Mouse (Mus musculus): Measurements from ENCODE around the gene Tube1. TPM values are rescaled to one million over a fixed set of nuclear protein-coding genes. Genes with fewer than 3 reads are reported as not detected.

Tube1 gene
- total RNA-seq (2012; rRNA removed) (8.4 and 11.7 TPM in 2 replicates), total RNA-seq (2014; rRNA removed) (16.1 and 16.7 TPM in 2 replicates), polyA plus RNA-seq (2012; ENCODE audit: insufficient read length, low read depth) (13.3 and 14.6 TPM in 2 replicates)

DNA sequence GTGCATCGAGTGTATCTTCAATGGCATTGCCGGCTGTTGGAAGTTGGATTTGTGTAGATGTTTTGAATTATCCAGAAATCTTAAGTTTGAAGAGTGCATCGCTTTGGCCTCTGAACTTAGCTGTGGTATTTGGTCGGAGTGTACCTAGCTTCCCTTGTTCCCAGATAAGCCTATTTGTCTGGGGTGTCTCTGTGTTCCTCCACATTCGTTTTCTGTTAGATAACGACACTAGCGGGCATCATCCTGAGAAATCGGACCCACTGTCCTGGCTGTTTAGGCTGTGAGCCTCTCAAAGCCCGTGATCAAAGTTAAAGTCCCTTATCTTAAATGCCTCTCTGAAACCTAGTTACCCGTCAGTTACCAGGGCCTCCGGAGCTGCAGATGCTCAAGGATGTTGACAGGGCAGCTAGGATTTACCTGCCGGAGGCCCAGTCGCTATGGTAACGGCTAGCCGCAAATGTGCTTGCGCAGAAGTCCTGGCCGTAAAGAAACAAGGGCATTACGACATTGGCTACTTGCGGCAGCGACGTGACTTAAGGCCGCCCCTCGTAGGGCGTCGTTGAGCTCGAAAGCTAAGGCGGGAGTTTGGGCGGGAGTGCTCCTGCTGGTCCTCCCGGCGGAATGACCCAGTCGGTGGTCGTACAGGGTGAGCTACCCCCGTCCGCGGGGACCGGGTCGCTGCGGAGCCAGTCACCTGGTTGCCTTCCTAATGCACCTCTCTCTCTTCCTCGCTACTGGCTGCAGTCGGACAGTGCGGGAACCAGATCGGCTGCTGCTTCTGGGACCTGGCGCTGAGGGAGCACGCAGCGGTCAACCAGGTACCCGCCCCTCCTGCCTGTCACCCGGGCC lies at the start of gene Tube1, which contains the start of gene Fam229b:
Tube1 (plus strand) TSS at position 515 of the 849 bp plus-strand sequence.
Fam229b (minus strand) TSS at position 453 of the 849 bp plus-strand sequence.
- peak within 1 kb of the TSS; percentile 42; the same call in 1 of the 2 replicates for H3K9ac ChIP-seq (ENCODE audit: insufficient read depth, low read depth)
- peak within 1 kb of the TSS; percentile 79 to 89 (median 81) for H3K4me3 ChIP-seq (replicated peaks in 1 of 3; ENCODE audit: low read depth in 2 of 3, low read length in 2 of 3, poor library complexity in 1 of 3)
- H3K36me3 ChIP-seq (replicated peaks in 1 of 2; ENCODE audit: control insufficient read depth in 1 of 2, insufficient read depth in 1 of 2, low read length in 1 of 2), result peaks cover 12 to 31% of the 10 kb centered on the region in 2 experiments
- peaks cover 0 to 16% of the 10 kb centered on the region in 2 experiments; a peak in 2 of 4 replicates for H3K4me1 ChIP-seq (ENCODE audit: control insufficient read depth in 1 of 2, insufficient read depth in 2 of 2)
- no peaks in the 10 kb centered on the region for H3K9me3 ChIP-seq (replicated peaks; ENCODE audit: low read length)
- peak within 1 kb of the TSS; percentile 61 for H3K4me2 ChIP-seq (ENCODE audit: insufficient read depth, low read depth, poor library complexity, severe bottlenecking)
- TF ChIP-seq POLR2AphosphoS2 (IDR thresholded peaks at IDR 0.05; ENCODE audit: low read depth, low read length) (peak; percentile 52; the same call in 1 of the 2 replicates), TCF12 (IDR thresholded peaks at IDR 0.05; ENCODE audit: low read depth, low read length) (peak; percentile 76), ELF1 (IDR thresholded peaks at IDR 0.05; ENCODE audit: low read depth, low read length) (0 out of 2 replicates have a peak, but pooled peaks have one; percentile 43), CTCF (conservative IDR thresholded peaks at IDR 0.05 in 1 of 2, IDR thresholded peaks at IDR 0.05 in 1 of 2; ENCODE audit: low read depth in 2 of 2, low read length in 2 of 2) (no peak), KAT2A (IDR thresholded peaks at IDR 0.05; ENCODE audit: insufficient replicate concordance, low read length) (no peak; the same call in 1 of the 2 replicates), ZMIZ1 (IDR thresholded peaks at IDR 0.05; ENCODE audit: low read depth, low read length) (peak; percentile 83; the same call in 1 of the 2 replicates), HCFC1 (IDR thresholded peaks at IDR 0.05; ENCODE audit: low read depth, low read length) (peak; percentile 82), SMC3 (IDR thresholded peaks at IDR 0.05; ENCODE audit: low read depth, low read length) (no peak), ZNF384 (IDR thresholded peaks at IDR 0.05; ENCODE audit: low read depth, low read length) (no peak), MXI1 (IDR thresholded peaks at IDR 0.05; ENCODE audit: low read depth, low read length) (peak; percentile 93), TBP (conservative IDR thresholded peaks at IDR 0.05; ENCODE audit: low read depth, low read length) (peak; percentile 87; the same call in 1 of the 2 replicates), POLR2A (IDR thresholded peaks at IDR 0.05; ENCODE audit: low read depth, low read length) (peak; percentile 85), USF2 (conservative IDR thresholded peaks at IDR 0.05; ENCODE audit: low read depth, low read length) (no peak), MAX (IDR thresholded peaks at IDR 0.05; ENCODE audit: low read length) (peak; percentile 60; the same call in 1 of the 2 replicates), SIN3A (IDR thresholded peaks at IDR 0.05; ENCODE audit: low read length) (peak; percentile 70), NELFE (IDR thresholded peaks at IDR 0.05; ENCODE audit: low read depth, low read length) (peak; percentile 79), E2F4 (IDR thresholded peaks at IDR 0.05; ENCODE audit: insufficient replicate concordance, low read depth, low read length) (peak; percentile 61; the same call in 1 of the 2 replicates), NRF1 (IDR thresholded peaks at IDR 0.05; ENCODE audit: low read depth, low read length) (peak; percentile 80)
- no peak within 1 kb of the TSS for H3K27ac ChIP-seq (ENCODE audit: insufficient read depth, low read depth)
- dilution Hi-C loops (cut with MboI; ENCODE audit: extremely low pct_ligation_motif_present, extremely low pct_unique_long_range_greater_than_20kb, low sequenced_read_pairs), result no loop called here
- no peaks in the 10 kb centered on the region for H3K27me3 ChIP-seq (replicated peaks)
- H3K79me2 ChIP-seq (replicated peaks; ENCODE audit: control insufficient read depth, extremely low read depth, insufficient read depth, poor library complexity, severe bottlenecking), result peaks cover 8% of the 10 kb centered on the region
- in situ Hi-C loops (cut with MboI; ENCODE audit: low pct_ligation_motif_present, low pct_unique_long_range_greater_than_20kb, low sequenced_read_pairs), result no loop called here
- peak; percentile 96 for DNase-seq (ENCODE audit: extremely low read depth)

DNA sequence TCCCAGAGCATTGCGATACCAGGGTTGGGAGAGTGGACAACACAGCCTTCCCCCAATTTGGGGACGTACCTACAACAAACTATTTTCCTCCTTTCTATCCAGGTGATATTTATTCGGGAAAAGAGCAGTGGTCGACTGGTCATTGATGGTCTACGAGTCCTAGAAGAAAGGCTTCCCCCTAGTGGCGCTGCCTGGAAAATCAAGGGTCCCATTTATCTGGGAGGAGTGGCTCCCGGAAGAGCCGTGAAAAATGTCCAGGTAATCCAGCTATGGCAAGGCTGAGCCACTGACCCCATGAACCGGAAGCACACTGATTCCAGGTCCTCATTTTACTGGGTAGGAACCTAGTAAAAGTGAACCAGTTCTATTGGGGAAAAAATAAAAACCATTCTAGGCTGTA lies 36.8 kb upstream of the Tube1 start:
- H3K27ac ChIP-seq (ENCODE audit: insufficient read depth, low read depth), result no peak overlapping the region
- no peaks in the 10 kb centered on the region for H3K79me2 ChIP-seq (replicated peaks; ENCODE audit: control insufficient read depth, extremely low read depth, insufficient read depth, poor library complexity, severe bottlenecking)
- H3K9me3 ChIP-seq (replicated peaks; ENCODE audit: low read length), result no peaks in the 10 kb centered on the region
- H3K4me1 ChIP-seq (ENCODE audit: control insufficient read depth in 1 of 2, insufficient read depth in 2 of 2), result peaks cover 0 to 5% of the 10 kb centered on the region in 2 experiments; a peak in 1 of 4 replicates
- H3K9ac ChIP-seq (ENCODE audit: insufficient read depth, low read depth), result no peak overlapping the region
- no peak overlapping the region for H3K4me3 ChIP-seq (replicated peaks in 1 of 3; ENCODE audit: low read depth in 2 of 3, low read length in 2 of 3, poor library complexity in 1 of 3)
- peak; percentile 24 for DNase-seq (ENCODE audit: extremely low read depth)
- in situ Hi-C loops (cut with MboI; ENCODE audit: low pct_ligation_motif_present, low pct_unique_long_range_greater_than_20kb, low sequenced_read_pairs) (no loop called here), dilution Hi-C loops (cut with MboI; ENCODE audit: extremely low pct_ligation_motif_present, extremely low pct_unique_long_range_greater_than_20kb, low sequenced_read_pairs) (no loop called here)
- no peaks in the 10 kb centered on the region for H3K36me3 ChIP-seq (replicated peaks in 1 of 2; ENCODE audit: control insufficient read depth in 1 of 2, insufficient read depth in 1 of 2, low read length in 1 of 2)
- peak; percentile 60 to 67 for TF ChIP-seq CTCF (conservative IDR thresholded peaks at IDR 0.05 in 1 of 2, IDR thresholded peaks at IDR 0.05 in 1 of 2; ENCODE audit: low read depth in 2 of 2, low read length in 2 of 2)
- TF ChIP-seq NRF1 (IDR thresholded peaks at IDR 0.05; ENCODE audit: low read depth, low read length), result no peak
- TF ChIP-seq ELF1 (IDR thresholded peaks at IDR 0.05; ENCODE audit: low read depth, low read length), result peak; percentile 68
- no peak for TF ChIP-seq EP300 (IDR thresholded peaks at IDR 0.05; ENCODE audit: low read length)
- H3K27me3 ChIP-seq (replicated peaks), result no peaks in the 10 kb centered on the region
- peak overlapping the region; percentile 50; the same call in 1 of the 2 replicates for H3K4me2 ChIP-seq (ENCODE audit: insufficient read depth, low read depth, poor library complexity, severe bottlenecking)
